Mouse (Mus musculus) hindbrain, embryonic 14.5 days (tissue): ENCODE measurements around the gene Col1a1. TPM values are rescaled to one million over a fixed set of nuclear protein-coding genes. Genes with fewer than 3 reads are reported as not detected.

ENCODE experiments used
- ATAC-seq: fragments of 200-750 bp; cut with Nextera tagmentation; 2 replicates; pipeline ENCODE4 v1.8.0; 2017; ENCODE audit warnings: moderate number of reproducible peaks, mild to moderate bottlenecking, moderate TSS enrichment, moderate library complexity; ENCODE audit not compliant: low FRiP score
- DNase-seq: peaks from one replicate; pipeline ENCODE4 v3.0.0-alpha.2; 2015; ENCODE audit warnings: low spot score
- H3K27ac ChIP-seq: fragments of 300-500 bp; sonication (generic); 2 replicates; pipeline ENCODE4 v1.5.1; 2014; ENCODE audit warnings: mild to moderate bottlenecking, moderate library complexity
- H3K27me3 ChIP-seq: fragments of 300-500 bp; sonication (generic); 2 replicates; pipeline ENCODE4 v1.6.1; 2014; ENCODE audit warnings: mild to moderate bottlenecking, low read length, mixed read lengths; ENCODE audit not compliant: control insufficient read depth, insufficient read depth
- H3K36me3 ChIP-seq: fragments of 300-500 bp; sonication (generic); replicated peaks from 2 replicates; pipeline ENCODE4 v1.6.1; 2014; ENCODE audit not compliant: control insufficient read depth, insufficient read depth
- H3K4me1 ChIP-seq: fragments of 300-500 bp; sonication (generic); replicated peaks from 2 replicates; pipeline ENCODE4 v1.6.1; 2014; ENCODE audit warnings: antibody characterized with exemption, low read length, mixed read lengths; ENCODE audit not compliant: control insufficient read depth, insufficient read depth
- H3K4me2 ChIP-seq: fragments of 300-500 bp; sonication (generic); replicated peaks from 2 replicates; pipeline ENCODE4 v1.6.1; 2014; ENCODE audit warnings: mild to moderate bottlenecking, moderate library complexity
- H3K4me3 ChIP-seq: fragments of 300-500 bp; sonication (generic); replicated peaks from 2 replicates; pipeline ENCODE4 v1.5.1; 2014; ENCODE audit warnings: mild to moderate bottlenecking, low read length
- H3K9ac ChIP-seq: fragments of 300-500 bp; sonication (generic); 2 replicates; pipeline ENCODE4 v1.6.1; 2014
- H3K9me3 ChIP-seq: fragments of 300-500 bp; sonication (generic); 2 replicates; pipeline ENCODE4 v1.6.1; 2016; ENCODE audit warnings: low read length; ENCODE audit not compliant: control insufficient read depth
- WGBS: fragments of 180-500 bp; shearing (Covaris S2); extraction: QIAGEN DNeasy Blood & Tissue Kit; methylation state at CpG from one replicate; pipeline ENCODE4 v1.1.7; 2014; 5-methylcytosine and 5-hydroxymethylcytosine counted together
- polyA plus RNA-seq: library from polyadenylated mRNA; unstranded; fragments of >200 nt; fragmentation: Nextera tagmentation; extraction: Ambion mirVana; gene quantifications from 2 replicates; pipeline ENCODE4 v1.2.1, GENCODE M21; 2014

Gene Col1a1
- polyA plus RNA-seq, 1 experiment from 2014 or later = 157 TPM

DNA sequence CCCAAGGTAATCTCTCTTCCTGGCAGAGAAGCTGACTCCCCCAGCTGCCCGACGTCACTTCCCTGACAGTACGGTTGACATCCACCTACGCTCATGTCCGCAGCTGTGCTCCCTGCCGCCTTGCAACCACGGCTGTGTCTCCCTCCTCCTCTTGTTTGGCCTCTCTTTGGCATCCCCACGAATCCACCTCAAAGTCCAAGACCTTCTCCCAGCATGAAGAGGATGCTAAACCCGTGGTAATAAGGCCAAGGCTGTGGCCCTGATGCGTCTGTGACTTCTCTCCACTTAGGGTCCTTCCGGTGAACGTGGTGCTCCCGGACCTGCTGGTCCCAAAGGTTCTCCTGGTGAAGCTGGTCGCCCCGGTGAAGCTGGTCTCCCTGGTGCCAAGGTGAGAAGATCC lies 7.0 kb downstream of the Col1a1 start:
- Histone ChIP-seq H3K27ac (no peak overlapping the region), H3K4me3 (no peak overlapping the region), H3K9ac (no peak overlapping the region), H3K9me3 (no peaks in the 10 kb centered on the region), H3K4me2 (no peak overlapping the region), H3K4me1 (no peaks in the 10 kb centered on the region), H3K36me3 (no peaks in the 10 kb centered on the region), H3K27me3 (peaks cover 14% of the 10 kb centered on the region)
- no peak for DNase-seq
- 84% methylated on average over 15 of the region's 15 CpGs for WGBS
- ATAC-seq = no peak

DNA sequence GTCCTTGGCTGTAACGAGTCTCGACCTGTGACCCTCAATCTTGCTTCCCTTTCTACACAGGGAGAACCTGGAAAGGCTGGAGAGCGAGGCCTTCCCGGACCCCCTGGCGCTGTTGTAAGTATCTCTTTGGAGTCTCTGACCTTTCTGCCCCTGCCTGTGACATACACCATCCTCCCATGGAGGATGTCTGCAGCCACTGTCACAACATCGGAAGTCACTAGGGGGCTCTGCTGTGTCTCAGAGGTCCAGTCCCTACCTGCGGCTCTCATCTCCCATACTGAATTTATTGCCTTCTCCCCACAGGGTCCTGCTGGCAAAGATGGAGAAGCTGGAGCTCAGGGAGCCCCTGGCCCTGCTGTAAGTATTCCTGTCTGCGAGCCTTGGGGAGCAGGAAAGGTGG lies 8.3 kb downstream of the Col1a1 start:
- Histone ChIP-seq H3K36me3 (no peaks in the 10 kb centered on the region), H3K4me2 (no peak overlapping the region), H3K4me3 (no peak overlapping the region), H3K4me1 (no peaks in the 10 kb centered on the region), H3K27me3 (0 out of 2 replicates have a peak, but pooled peaks cover 2% of the 10 kb centered on the region), H3K9ac (no peak overlapping the region), H3K9me3 (no peaks in the 10 kb centered on the region), H3K27ac (no peak overlapping the region)
- DNase-seq (no peak), ATAC-seq (no peak)
- 22% methylated on average over 8 of the region's 8 CpGs for WGBS

DNA sequence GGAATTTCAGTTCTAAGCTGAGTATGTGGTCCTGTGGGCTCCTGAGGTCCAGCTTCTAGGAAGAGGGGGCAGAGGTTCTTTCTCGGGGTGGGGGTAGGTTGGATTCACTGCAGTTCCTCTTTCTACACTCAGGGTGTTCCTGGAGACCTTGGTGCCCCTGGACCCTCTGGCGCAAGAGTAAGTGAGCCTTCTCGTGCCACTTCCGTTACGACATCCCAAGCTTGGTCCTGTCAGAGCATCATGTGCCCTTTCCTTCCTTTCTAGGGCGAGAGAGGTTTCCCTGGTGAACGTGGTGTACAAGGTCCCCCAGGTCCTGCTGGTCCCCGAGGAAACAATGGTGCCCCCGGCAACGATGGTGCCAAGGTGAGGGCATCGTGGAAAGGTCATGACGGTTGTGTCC lies 9.2 kb downstream of the Col1a1 start:
- ATAC-seq (no peak), DNase-seq (no peak)
- 89% methylated on average over 12 of the region's 12 CpGs for WGBS
- H3K36me3 ChIP-seq = no peaks in the 10 kb centered on the region
- H3K27ac ChIP-seq = no peak overlapping the region
- no peak overlapping the region for H3K9ac ChIP-seq
- no peak overlapping the region for H3K4me3 ChIP-seq
- no peaks in the 10 kb centered on the region for H3K9me3 ChIP-seq
- H3K27me3 ChIP-seq = no peaks in the 10 kb centered on the region
- H3K4me2 ChIP-seq = no peak overlapping the region
- H3K4me1 ChIP-seq = no peaks in the 10 kb centered on the region

DNA sequence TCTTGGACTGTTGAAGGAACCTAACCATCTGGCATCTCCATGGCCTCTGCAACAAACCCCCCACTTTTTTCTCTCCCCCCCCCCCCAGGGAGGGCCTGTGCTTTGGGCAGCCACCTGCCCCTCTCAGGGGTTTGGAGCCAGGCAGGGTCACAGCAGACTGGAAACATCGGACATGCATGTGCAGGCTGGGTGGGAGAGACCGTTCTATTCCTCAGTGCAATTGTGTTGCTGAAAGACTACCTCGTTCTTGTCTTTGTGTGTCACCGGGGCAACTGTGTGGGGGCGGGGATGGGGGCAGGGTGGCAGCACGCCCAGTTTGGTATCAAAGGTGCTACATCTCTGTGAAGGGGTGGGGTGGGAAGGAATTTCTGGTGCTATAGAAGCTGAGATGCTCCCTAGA lies 16.1 kb downstream of the Col1a1 start:
- no peaks in the 10 kb centered on the region for H3K9me3 ChIP-seq
- H3K27me3 ChIP-seq = no peaks in the 10 kb centered on the region
- 0 out of 2 replicates have a peak overlapping the region, but pooled peaks have one; percentile 49 for H3K27ac ChIP-seq
- H3K4me3 ChIP-seq = no peak overlapping the region
- H3K9ac ChIP-seq = no peak overlapping the region
- no peaks in the 10 kb centered on the region for H3K36me3 ChIP-seq
- no peak overlapping the region for H3K4me2 ChIP-seq
- 3% methylated on average over 6 of the region's 6 CpGs for WGBS
- ATAC-seq (no peak; the same call in 1 of the 2 replicates), DNase-seq (no peak)
- peaks cover 6% of the 10 kb centered on the region for H3K4me1 ChIP-seq

DNA sequence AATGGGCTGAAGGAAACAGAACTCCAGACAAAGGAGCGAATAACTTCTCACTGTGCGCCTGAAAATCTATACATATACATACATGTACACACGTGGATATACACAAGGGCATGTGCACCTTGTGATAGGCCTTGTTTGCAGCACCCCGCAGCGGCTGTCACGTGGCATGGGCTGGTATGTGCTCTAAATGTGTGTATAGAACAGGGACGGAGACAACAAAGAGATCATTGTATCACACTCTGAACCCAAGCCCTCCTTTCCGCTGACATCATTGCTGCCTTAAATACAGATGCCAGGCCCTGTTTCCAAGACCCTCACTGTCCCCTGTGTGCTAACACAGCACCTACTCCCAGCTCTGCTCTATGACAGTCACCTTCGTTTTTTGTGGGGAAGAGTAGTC lies 19.1 kb downstream of the Col1a1 start:
- Histone ChIP-seq H3K27me3 (no peaks in the 10 kb centered on the region), H3K9me3 (no peaks in the 10 kb centered on the region), H3K4me3 (no peak overlapping the region), H3K9ac (no peak overlapping the region), H3K27ac (no peak overlapping the region), H3K4me1 (peaks cover 6% of the 10 kb centered on the region), H3K4me2 (no peak overlapping the region), H3K36me3 (no peaks in the 10 kb centered on the region)
- 69% methylated on average over 9 of the region's 9 CpGs for WGBS
- DNase-seq (no peak), ATAC-seq (no peak)

DNA sequence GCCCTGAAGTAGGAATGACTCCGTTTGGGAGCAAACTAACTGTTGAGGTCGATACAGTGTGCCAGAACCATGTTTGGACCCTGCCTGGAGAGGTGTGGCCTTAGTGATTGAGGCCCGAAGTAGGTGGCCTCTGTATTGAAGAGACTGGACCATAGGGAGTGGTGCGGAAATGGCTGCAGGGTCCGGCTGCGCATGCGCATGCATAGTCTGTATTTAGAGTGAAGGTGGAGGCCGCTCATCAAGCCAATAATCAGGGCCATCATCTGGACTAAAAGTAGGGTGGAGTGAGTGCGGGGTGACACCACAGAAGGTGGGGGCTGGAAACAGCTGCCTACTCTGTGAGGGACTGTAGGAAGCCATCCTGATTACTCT lies 21.7 kb downstream of the Col1a1 start:
- no peak overlapping the region for H3K9ac ChIP-seq
- H3K36me3 ChIP-seq = no peaks in the 10 kb centered on the region
- no peak overlapping the region for H3K27ac ChIP-seq
- ATAC-seq (no peak), DNase-seq (no peak)
- H3K4me3 ChIP-seq = no peak overlapping the region
- WGBS = 84% methylated on average over 9 of the region's 9 CpGs
- no peaks in the 10 kb centered on the region for H3K9me3 ChIP-seq
- H3K27me3 ChIP-seq = no peaks in the 10 kb centered on the region
- no peaks in the 10 kb centered on the region; the same call in 1 of the 2 replicates for H3K4me1 ChIP-seq
- no peak overlapping the region for H3K4me2 ChIP-seq

DNA sequence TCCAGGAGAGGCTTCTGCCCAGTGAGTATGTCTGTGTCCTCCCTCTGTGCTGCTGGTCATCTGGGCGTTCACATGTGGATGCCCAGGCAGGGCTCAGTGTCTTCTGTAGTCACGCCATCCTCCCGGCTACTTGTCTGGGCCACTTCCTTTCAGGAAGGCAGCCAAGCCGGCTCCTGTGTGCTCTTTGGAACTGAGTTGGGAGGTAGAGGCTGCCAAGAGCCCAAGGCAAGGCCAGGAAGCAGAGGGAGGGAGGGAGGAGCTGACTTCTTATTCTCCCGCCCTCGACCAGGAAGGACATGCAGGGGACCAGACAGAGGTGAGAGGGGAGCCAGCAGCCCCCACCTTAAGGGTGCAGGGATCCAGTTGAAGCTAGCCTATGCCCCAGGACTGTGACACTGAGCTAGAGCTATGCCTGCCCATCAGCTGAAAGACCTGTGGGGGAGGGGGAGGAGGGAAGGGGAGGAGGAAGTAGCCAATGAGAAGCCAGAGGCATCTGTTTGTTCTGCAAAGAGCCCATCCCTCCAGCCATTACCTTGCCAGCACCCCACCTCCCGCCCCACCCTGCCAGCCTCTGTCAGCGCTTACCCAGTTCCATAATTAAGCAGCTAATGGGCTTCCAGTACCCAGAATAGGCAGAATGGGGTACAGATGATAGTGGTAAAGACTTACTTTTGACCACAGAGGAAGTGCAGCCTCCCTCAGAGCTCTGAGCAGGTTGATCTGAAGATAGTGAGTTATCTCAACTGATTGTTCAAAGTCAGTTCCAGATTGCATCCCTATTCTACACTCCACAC lies 22.2 kb downstream of the Col1a1 start:
- ATAC-seq (peak; percentile 55; the same call in 1 of the 2 replicates), DNase-seq (no peak)
- WGBS = 24% methylated on average over 8 of the region's 8 CpGs
- Histone ChIP-seq H3K4me3 (no peak overlapping the region), H3K27ac (no peak overlapping the region), H3K36me3 (no peaks in the 10 kb centered on the region), H3K9me3 (no peaks in the 10 kb centered on the region), H3K27me3 (no peaks in the 10 kb centered on the region), H3K4me2 (no peak overlapping the region; the same call in 1 of the 2 replicates), H3K4me1 (no peaks in the 10 kb centered on the region; the same call in 1 of the 2 replicates), H3K9ac (no peak overlapping the region)

DNA sequence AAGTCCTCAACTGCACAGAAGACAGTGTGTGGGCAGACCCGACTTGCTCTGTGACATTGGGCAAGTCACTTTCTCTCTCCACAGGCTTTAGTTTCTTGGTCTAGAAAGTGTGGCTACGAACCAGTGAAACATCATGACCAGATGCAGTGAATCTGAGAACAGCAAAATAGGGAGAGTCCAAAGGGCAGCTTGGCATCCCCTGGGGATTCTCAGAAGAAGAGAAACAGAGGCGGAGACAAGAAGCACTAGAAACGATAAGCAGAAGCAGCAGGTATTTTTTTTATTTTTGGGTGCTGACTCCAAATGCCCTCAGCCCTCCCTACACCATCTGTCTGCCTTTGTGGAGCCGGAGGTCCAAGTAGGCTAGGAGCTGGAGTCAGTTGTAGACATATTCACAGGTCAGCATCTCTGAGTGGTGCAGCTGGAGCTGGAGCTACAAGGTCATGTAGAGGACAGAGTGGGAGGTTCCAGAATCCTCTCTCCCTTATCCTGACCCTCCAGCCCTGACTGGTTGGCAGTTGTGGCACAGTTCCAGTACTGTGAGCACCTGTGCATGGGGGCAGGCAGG lies 26.6 kb downstream of the Col1a1 start:
- Histone ChIP-seq H3K9me3 (no peaks in the 10 kb centered on the region), H3K4me3 (no peak overlapping the region), H3K36me3 (no peaks in the 10 kb centered on the region), H3K4me1 (no peaks in the 10 kb centered on the region; the same call in 1 of the 2 replicates), H3K4me2 (no peak overlapping the region), H3K9ac (no peak overlapping the region), H3K27ac (no peak overlapping the region), H3K27me3 (no peaks in the 10 kb centered on the region)
- ATAC-seq (no peak), DNase-seq (no peak)
- 72% methylated on average over 5 of the region's 5 CpGs for WGBS

DNA sequence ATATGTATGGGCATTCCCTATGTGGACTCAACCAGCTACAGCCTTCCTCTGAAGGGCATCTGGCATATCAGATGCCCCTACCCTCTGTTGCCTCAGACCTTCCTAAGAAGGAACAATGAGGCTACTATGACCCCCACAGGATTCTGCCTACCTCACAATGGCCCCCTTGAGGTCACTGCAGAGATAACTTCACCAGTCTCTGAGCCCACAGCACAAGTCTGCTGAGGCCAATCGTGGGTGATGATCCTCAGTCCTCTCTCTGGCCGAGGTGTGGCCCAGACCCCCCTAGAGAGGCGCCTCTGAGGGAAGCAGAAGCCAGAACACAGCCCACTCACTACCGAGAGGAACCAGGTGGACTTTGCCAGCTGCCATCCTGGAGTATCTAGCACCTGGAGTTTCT lies 31.4 kb downstream of the Col1a1 start, which contains the start of gene Hils1:
Gene Hils1, plus strand, starts transcription at position 175 of the 400 bp plus-strand sequence.
- Histone ChIP-seq H3K4me3 (no peak within 1 kb of the TSS), H3K27ac (no peak within 1 kb of the TSS), H3K9ac (no peak within 1 kb of the TSS), H3K9me3 (no peaks in the 10 kb centered on the region), H3K4me2 (no peak within 1 kb of the TSS), H3K27me3 (no peaks in the 10 kb centered on the region), H3K4me1 (no peaks in the 10 kb centered on the region), H3K36me3 (no peaks in the 10 kb centered on the region)
- WGBS = 63% methylated on average over 4 of the region's 4 CpGs
- no peak for DNase-seq
- ATAC-seq = no peak
